Mouse (Mus musculus): Measurements from ENCODE around the gene Nkiras1. TPM values are rescaled to one million over a fixed set of nuclear protein-coding genes. Genes with fewer than 3 reads are reported as not detected.
"Not testable (repeated sequence)": the region's sequence is repeated elsewhere in the genome, so short reads cannot be mapped to it uniquely, and the experiment has no call there.

Gene Nkiras1
- polyA plus RNA-seq (2012; rRNA removed) = 124 and 140 TPM in 2 replicates

DNA sequence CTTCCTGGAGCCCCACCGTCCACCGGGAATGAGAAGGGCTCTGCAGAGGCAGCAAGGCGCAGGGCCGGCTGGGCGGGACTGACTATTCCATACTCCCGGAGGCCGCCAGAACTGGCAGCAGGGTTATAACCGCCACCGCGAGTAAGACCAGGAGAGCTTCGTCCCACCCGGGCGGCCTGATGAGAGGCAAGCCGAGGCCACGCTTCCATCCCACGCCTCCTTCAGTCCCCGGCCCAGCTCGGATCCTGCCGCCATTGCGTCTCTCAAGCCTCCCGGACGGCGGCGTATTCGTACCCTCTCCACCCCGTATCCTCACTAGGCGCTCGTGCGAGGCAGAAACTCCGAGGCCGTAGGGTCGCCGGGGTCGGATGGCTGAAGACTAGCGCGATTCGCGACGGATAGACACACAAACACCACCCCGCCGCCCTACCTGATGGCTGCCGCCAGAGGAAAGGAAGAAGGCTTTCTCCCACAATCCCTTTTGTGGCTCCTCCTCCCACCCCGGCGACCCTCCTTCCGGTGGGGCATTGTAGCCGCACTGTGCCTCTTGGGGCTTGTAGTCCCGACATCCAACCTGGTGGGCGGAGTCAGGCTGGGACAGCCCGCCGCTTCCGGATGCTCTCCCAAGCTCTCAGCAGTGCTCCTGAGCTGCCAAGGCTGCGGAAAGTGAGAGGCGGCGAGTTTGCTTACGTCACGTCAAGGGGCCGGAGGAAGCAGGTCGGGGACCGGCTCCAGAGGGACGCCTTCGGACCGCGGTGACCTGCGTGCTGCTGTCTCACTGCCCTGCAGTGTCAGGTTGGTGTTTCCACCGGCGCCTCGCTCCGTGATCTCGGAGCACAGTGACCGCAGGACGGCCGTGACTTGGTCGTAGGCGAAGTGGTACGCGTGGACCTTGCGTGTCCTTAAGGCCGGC lies at the start of gene Nkiras1, which contains the start of gene Rpl15:
TSS of gene Nkiras1 (plus strand) at position 608 of the 913 bp plus-strand sequence.
TSS of gene Rpl15 (minus strand) at position 863 of the 913 bp plus-strand sequence.
- peak within 1 kb of the TSS; percentile 96 for H3K4me3 ChIP-seq (replicated peaks; ENCODE audit: insufficient read depth, low read depth, low read length)
- peak within 1 kb of the TSS; percentile 41 for H3K27ac ChIP-seq (ENCODE audit: insufficient read depth, low read length)
- H3K4me1 ChIP-seq (ENCODE audit: control insufficient read depth, insufficient read depth, low read length) = no peaks in the 10 kb centered on the region; the same call in 1 of the 2 replicates
- H3K27me3 ChIP-seq (ENCODE audit: control insufficient read depth, insufficient read depth, low read length) = no peaks in the 10 kb centered on the region
- WGBS = under 1% methylated on average over 78 of the region's 78 CpGs
- peak; percentile 99 to 100 for DNase-seq
- peak; percentile 76 for TF ChIP-seq POLR2A (IDR thresholded peaks at IDR 0.05; ENCODE audit: borderline replicate concordance, insufficient read depth, low read length)
- TF ChIP-seq CTCF (IDR thresholded peaks at IDR 0.05; ENCODE audit: borderline replicate concordance, insufficient read depth, low read depth, low read length) = no peak

DNA sequence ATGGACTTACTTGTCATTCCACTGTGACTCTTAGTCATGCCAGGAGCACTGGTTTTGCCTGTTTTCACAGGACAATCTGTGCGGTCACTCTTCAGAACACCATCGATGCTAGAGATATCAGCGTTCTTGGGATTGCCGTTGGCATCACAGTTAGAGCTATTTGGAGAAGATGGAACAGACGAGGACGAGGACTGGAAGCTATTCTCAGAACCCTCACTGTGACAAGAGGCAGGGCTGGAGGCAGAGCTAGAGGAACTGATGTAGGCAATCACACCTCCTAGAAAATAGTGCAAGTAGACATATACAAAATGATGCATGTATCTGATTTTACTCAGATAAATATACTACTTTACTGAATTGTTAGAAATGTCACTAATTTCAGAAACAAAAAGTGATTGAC lies 49.0 kb upstream of the Nkiras1 start:
- no peak overlapping the region for H3K4me3 ChIP-seq (replicated peaks; ENCODE audit: insufficient read depth, low read depth, low read length)
- 43% methylated on average over 6 of the region's 6 CpGs for WGBS
- TF ChIP-seq CTCF (IDR thresholded peaks at IDR 0.05; ENCODE audit: borderline replicate concordance, insufficient read depth, low read depth, low read length) = no peak
- no peak for TF ChIP-seq POLR2A (IDR thresholded peaks at IDR 0.05; ENCODE audit: borderline replicate concordance, insufficient read depth, low read length)
- H3K27me3 ChIP-seq (ENCODE audit: control insufficient read depth, insufficient read depth, low read length) = no peaks in the 10 kb centered on the region
- no peak overlapping the region for H3K27ac ChIP-seq (ENCODE audit: insufficient read depth, low read length)
- DNase-seq = no peak
- H3K4me1 ChIP-seq (ENCODE audit: control insufficient read depth, insufficient read depth, low read length) = peaks cover 6% of the 10 kb centered on the region

DNA sequence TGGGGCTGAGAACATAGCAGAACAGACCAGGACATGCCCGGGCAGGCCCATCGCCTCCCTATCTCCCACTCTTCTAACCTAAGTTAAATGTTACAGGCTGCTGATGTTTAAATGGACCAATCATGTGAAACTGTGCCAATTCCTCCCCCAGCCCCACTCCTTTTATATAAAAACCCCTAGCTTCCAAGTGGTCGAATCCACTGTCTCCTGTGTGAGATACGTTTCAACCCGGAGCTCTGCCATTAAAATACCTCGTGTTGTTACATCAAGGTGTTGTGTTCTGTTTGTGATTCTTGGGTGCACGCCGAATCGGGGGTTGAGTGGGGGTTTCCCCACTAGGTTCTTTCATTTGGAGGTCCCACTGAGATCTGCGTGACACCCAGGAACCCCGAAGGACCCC lies 45.5 kb upstream of the Nkiras1 start:
- not testable (repeated sequence) for H3K27me3 ChIP-seq (ENCODE audit: control insufficient read depth, insufficient read depth, low read length); H3K4me3 ChIP-seq (replicated peaks; ENCODE audit: insufficient read depth, low read depth, low read length); H3K27ac ChIP-seq (ENCODE audit: insufficient read depth, low read length); DNase-seq
- WGBS = 87% methylated on average over 11 of the region's 11 CpGs
- H3K4me1 ChIP-seq (ENCODE audit: control insufficient read depth, insufficient read depth, low read length) = peaks cover 12% of the 10 kb centered on the region

DNA sequence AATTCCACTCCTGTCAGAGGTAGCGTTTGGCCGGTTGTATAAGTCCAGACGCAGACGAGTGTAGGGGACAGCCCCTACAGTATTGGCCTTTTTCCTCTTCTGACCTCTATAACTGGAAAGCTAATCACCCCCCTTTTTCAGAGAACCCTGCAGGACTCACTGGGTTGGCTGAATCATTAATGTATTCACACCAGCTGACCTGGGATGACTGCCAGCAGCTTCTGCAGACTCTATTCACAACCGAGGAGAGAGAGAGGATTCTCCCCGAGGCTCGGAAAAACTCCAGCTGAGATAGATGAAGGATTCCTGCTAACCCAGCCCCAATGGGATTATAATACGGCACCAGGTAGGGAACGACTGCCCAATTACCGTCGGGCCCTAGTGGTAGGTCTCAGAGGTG lies 44.8 kb upstream of the Nkiras1 start:
- H3K27me3 ChIP-seq (ENCODE audit: control insufficient read depth, insufficient read depth, low read length); H3K27ac ChIP-seq (ENCODE audit: insufficient read depth, low read length): not testable (repeated sequence)
- H3K4me3 ChIP-seq (replicated peaks; ENCODE audit: insufficient read depth, low read depth, low read length) = peak overlapping the region; percentile 19
- peaks cover 12% of the 10 kb centered on the region for H3K4me1 ChIP-seq (ENCODE audit: control insufficient read depth, insufficient read depth, low read length)
- DNase-seq = peak; percentile 63 to 74
- 7% methylated on average over 11 of the region's 11 CpGs for WGBS

DNA sequence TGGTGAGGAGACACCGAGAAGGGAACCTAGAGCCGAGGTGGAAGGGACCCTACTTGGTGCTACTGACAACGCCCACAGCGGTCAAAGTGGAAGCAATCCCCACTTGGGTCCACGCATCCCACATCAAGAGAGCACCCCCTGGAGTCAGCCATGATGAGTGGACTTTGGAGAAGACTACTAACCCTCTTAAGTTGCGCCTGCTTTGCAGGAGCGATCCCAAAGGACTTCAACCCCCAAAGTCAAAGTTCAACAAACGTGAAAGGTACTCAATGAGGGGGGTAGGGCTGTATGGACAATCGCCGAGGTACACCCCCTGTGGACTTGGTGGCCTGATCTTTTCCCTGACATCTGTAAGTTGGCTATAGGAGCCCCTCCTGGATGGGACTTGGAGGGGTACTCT lies 41.2 kb upstream of the Nkiras1 start:
- H3K4me3 ChIP-seq (replicated peaks; ENCODE audit: insufficient read depth, low read depth, low read length); H3K27me3 ChIP-seq (ENCODE audit: control insufficient read depth, insufficient read depth, low read length); H3K27ac ChIP-seq (ENCODE audit: insufficient read depth, low read length); DNase-seq: not testable (repeated sequence)
- WGBS = 90% methylated on average over 10 of the region's 10 CpGs
- H3K4me1 ChIP-seq (ENCODE audit: control insufficient read depth, insufficient read depth, low read length) = peaks cover 19% of the 10 kb centered on the region

DNA sequence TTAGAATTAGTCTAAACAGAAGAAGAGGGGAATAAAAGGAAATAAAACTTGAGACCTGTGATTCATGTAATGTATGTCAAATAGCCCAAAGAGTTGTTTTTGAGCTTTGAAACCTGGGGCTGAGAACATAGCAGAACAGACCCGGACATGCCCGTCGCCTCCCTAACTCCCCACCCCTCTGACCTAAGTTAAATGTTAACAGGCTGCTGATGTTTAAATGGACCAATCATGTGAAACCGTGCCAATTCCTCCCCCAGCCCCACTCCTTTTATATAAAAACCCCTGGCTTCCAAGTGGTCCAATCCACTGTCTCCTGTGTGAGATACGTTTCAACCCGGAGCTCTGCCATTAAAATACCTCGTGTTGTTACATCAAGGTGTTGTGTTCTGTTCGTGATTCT lies 39.1 kb upstream of the Nkiras1 start:
- not testable (repeated sequence) for H3K27me3 ChIP-seq (ENCODE audit: control insufficient read depth, insufficient read depth, low read length); DNase-seq; H3K4me3 ChIP-seq (replicated peaks; ENCODE audit: insufficient read depth, low read depth, low read length); H3K27ac ChIP-seq (ENCODE audit: insufficient read depth, low read length)
- peaks cover 19% of the 10 kb centered on the region for H3K4me1 ChIP-seq (ENCODE audit: control insufficient read depth, insufficient read depth, low read length)
- 90% methylated on average over 8 of the region's 8 CpGs for WGBS

DNA sequence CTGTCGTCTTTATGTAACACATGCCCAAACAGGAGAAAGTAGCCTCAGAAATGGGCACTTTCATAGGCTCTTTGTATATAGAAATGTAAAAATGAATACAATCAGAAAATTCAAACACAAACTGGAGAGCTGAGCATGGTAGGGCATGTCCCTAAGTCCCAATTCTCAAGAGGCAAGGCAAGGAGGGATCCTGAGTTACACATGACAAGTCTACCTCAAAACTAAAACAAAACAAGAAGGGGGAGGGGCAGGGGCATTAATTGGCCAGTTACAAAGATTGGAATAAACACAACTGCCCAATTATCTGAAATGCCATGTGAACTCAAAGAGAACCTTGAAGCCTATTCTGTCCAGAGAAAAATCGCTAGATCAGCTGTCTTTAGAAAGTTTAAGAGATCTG lies 37.9 kb upstream of the Nkiras1 start:
- WGBS = 71% methylated on average over 2 of the region's 2 CpGs
- no peak for TF ChIP-seq POLR2A (IDR thresholded peaks at IDR 0.05; ENCODE audit: borderline replicate concordance, insufficient read depth, low read length)
- TF ChIP-seq CTCF (IDR thresholded peaks at IDR 0.05; ENCODE audit: borderline replicate concordance, insufficient read depth, low read depth, low read length) = no peak
- Histone ChIP-seq H3K4me1 (ENCODE audit: control insufficient read depth, insufficient read depth, low read length) (peaks cover 14% of the 10 kb centered on the region), H3K27me3 (ENCODE audit: control insufficient read depth, insufficient read depth, low read length) (no peaks in the 10 kb centered on the region), H3K27ac (ENCODE audit: insufficient read depth, low read length) (no peak overlapping the region), H3K4me3 (replicated peaks; ENCODE audit: insufficient read depth, low read depth, low read length) (no peak overlapping the region)
- no peak for DNase-seq

DNA sequence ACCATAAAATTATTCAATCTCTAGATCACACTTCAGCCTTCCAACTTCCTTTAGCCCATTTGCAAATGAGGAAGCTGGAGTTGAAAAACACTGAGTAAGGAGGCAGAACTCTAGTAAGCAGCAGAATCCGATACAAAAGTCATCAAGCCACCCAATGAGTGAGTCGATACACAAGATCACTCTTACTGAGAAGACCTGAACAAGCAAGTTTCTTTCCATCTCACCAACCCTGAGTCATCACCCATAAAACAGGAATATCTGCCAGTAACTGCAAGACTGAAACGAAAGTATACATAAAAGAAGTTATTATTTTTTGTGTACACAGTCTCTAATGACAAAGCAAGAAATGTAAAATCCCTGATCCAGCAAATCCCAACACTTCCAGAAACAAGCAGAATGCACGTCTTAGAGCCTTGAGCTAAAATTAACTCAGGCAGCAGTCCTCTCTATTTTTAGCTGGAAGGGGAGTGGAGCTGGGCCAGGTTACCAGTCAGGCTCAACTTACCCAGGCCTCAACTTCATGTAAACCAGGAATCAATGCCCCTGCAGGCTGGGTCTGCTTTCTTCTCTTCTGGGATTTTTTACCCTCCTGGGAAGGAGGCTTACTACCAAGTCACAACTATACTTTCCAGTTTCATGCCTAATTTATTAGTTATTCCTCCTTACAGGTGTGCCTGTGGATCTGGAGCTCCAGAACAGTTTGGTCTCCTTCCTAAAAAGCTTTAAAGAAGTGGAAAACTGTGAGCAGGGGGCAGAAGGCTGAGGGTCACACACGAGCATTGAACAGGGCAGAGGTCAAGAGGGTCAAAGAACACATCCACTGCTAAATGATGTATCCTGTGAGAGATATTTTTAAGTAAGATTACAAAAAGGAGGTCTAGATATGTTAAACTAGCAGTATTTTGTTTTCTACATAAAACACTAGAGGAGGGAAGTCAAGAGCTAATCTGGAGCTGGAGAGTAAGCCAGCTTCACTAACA lies 36.7 kb upstream of the Nkiras1 start:
- DNase-seq = peak in 1 of 2 experiments; percentile 51

DNA sequence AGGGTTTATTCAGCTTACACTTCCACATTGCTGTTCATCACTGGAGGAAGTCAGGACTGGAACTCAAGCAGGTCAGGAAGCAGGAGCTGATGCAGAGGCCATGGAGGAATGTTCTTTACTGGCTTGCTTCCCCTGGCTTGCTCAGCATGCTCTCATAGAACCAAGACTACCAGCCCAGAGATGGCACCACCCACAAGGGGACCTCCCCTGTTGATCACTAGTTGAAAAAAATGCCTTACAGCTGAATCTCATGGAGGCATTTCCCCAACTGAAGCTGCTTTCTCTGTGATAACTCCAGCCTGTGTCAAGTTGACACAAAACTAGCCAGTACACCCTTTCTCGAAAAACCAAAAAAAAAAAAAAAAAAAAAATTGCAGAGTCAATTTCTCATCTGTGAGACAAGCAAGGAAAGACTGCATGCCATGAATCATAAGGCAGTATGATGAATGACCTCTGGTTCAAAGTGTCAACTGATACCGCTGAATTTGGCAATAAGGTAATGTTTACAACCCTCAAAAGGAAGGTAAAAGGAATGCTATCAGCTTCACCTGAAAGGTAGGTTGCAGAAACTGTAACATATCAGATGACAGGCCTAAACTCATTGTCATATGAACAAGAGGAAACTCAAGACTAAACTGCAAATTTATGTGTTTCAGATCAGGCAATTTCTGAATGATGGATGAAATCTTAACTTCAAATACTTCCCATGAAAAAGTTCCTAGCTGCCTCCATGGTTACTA lies 34.3 kb upstream of the Nkiras1 start:
- DNase-seq; H3K27me3 ChIP-seq (ENCODE audit: control insufficient read depth, insufficient read depth, low read length); H3K27ac ChIP-seq (ENCODE audit: insufficient read depth, low read length); H3K4me3 ChIP-seq (replicated peaks; ENCODE audit: insufficient read depth, low read depth, low read length): not testable (repeated sequence)
- peaks cover 11% of the 10 kb centered on the region for H3K4me1 ChIP-seq (ENCODE audit: control insufficient read depth, insufficient read depth, low read length)
- WGBS = 59% methylated on average over 2 of the region's 2 CpGs

More for the DNA sequence above, 36.7 kb upstream of the Nkiras1 start:
- Histone ChIP-seq H3K4me1 (ENCODE audit: control insufficient read depth, insufficient read depth, low read length) (peaks cover 11% of the 10 kb centered on the region), H3K4me3 (replicated peaks; ENCODE audit: insufficient read depth, low read depth, low read length) (peak overlapping the region; percentile 7), H3K27ac (ENCODE audit: insufficient read depth, low read length) (no peak overlapping the region), H3K27me3 (ENCODE audit: control insufficient read depth, insufficient read depth, low read length) (no peaks in the 10 kb centered on the region)
- 11% methylated on average over 5 of the region's 5 CpGs for WGBS
- no peak for TF ChIP-seq CTCF (IDR thresholded peaks at IDR 0.05; ENCODE audit: borderline replicate concordance, insufficient read depth, low read depth, low read length)
- TF ChIP-seq POLR2A (IDR thresholded peaks at IDR 0.05; ENCODE audit: borderline replicate concordance, insufficient read depth, low read length) = no peak

Data from cerebellum, adult 2 months (tissue).